Mouse (Mus musculus): ENCODE results near the gene Gm44805. TPM values are rescaled to one million over a fixed set of nuclear protein-coding genes. Genes with fewer than 3 reads are reported as not detected.

The Gm44805 gene
- polyA plus RNA-seq, 1 experiment from 2014 or later, result not detected

DNA sequence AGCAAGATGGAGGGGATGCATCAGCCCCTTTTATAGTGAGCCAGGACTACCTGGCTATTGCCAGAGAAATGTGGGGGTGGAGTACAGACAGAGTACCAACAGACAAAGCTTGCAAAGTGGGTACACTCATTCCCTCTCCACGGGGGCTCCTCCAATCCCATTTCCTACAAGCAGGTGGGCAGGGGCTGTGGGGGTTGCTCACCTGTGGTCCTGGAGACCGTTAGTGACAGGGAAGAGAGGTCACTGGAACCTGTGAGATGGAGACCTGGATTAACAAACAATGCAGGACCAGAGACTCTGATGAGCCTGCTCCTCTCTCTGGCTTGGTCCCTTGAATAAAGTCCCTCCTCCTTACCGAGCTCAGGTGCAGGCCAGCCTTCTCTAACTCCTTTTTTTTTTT, 53.5 kb downstream of the Gm44805 start:
- 68% methylated on average over 3 of the region's 3 CpGs for WGBS
- Histone ChIP-seq H3K36me3 (ENCODE audit: control insufficient read depth, insufficient read depth, low read length) (peaks cover 10% of the 10 kb centered on the region; the same call in 1 of the 2 replicates), H3K27ac (replicated peaks in 1 of 2; ENCODE audit: control insufficient read depth in 1 of 2, insufficient read depth in 1 of 2, low read depth in 2 of 2, low read length in 2 of 2) (no peak overlapping the region), H3K9me3 (ENCODE audit: control insufficient read depth, low read length) (no peaks in the 10 kb centered on the region), H3K9ac (ENCODE audit: low read length) (no peak overlapping the region), H3K4me3 (ENCODE audit: control insufficient read depth in 1 of 2, insufficient read depth in 1 of 2, low read depth in 1 of 2, low read length in 2 of 2) (peak overlapping the region; percentile 83 to 88; a peak in 2 of 4 replicates), H3K4me1 (ENCODE audit: control insufficient read depth in 2 of 2, insufficient read depth in 2 of 2, low read length in 2 of 2) (peaks cover 0 to 2% of the 10 kb centered on the region in 2 experiments; a peak in 1 of 4 replicates), H3K4me2 (ENCODE audit: low read length) (peak overlapping the region; percentile 96), H3K27me3 (ENCODE audit: control insufficient read depth, insufficient read depth, low read length) (no peaks in the 10 kb centered on the region)
- no peak for ATAC-seq (ENCODE audit: insufficient number of reproducible peaks, insufficient read depth, low FRiP score, low read depth)

DNA sequence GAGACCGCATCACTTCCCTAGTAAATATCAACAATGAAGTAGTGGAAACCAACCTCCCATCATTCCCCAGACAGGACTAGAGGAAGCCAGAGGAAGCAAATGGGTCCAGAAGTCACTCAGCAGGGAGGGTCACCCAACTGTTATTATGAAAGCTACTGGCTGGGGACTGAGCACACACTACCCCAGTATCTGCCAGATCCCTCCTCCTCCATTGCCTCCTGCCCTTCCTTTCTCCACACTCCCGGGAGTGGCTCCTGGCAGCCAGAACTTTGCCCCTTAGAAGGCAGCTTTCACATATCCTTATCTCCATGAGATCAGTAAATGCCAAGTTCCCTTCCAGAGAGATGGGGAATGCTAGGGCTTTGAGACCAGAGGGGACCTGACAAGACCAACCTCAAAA, 57.8 kb downstream of the Gm44805 start:
- no peaks in the 10 kb centered on the region for H3K36me3 ChIP-seq (ENCODE audit: control insufficient read depth, insufficient read depth, low read length)
- no peak overlapping the region for H3K27ac ChIP-seq (replicated peaks in 1 of 2; ENCODE audit: control insufficient read depth in 1 of 2, insufficient read depth in 1 of 2, low read depth in 2 of 2, low read length in 2 of 2)
- H3K9ac ChIP-seq (ENCODE audit: low read length), result no peak overlapping the region
- peaks cover 8% of the 10 kb centered on the region; the same call in 1 of the 2 replicates for H3K27me3 ChIP-seq (ENCODE audit: control insufficient read depth, insufficient read depth, low read length)
- no peak for ATAC-seq (ENCODE audit: insufficient number of reproducible peaks, insufficient read depth, low FRiP score, low read depth)
- H3K4me3 ChIP-seq (ENCODE audit: control insufficient read depth in 1 of 2, insufficient read depth in 1 of 2, low read depth in 1 of 2, low read length in 2 of 2), result no peak overlapping the region
- WGBS, result 58% methylated on average over 2 of the region's 2 CpGs
- peaks cover 4 to 6% of the 10 kb centered on the region in 2 experiments; a peak in 3 of 4 replicates for H3K4me1 ChIP-seq (ENCODE audit: control insufficient read depth in 2 of 2, insufficient read depth in 2 of 2, low read length in 2 of 2)
- H3K9me3 ChIP-seq (ENCODE audit: control insufficient read depth, low read length), result no peaks in the 10 kb centered on the region
- H3K4me2 ChIP-seq (ENCODE audit: low read length), result no peak overlapping the region

- Histone ChIP-seq H3K36me3 (ENCODE audit: control insufficient read depth, insufficient read depth, low read length) (no peaks in the 10 kb centered on the region), H3K27ac (replicated peaks in 1 of 2; ENCODE audit: control insufficient read depth in 1 of 2, insufficient read depth in 1 of 2, low read depth in 2 of 2, low read length in 2 of 2) (no peak overlapping the region), H3K4me1 (ENCODE audit: control insufficient read depth in 2 of 2, insufficient read depth in 2 of 2, low read length in 2 of 2) (peaks cover 4% of the 10 kb centered on the region in 2 experiments; a peak in 3 of 4 replicates), H3K9me3 (ENCODE audit: control insufficient read depth, low read length) (no peaks in the 10 kb centered on the region), H3K4me3 (ENCODE audit: control insufficient read depth in 1 of 2, insufficient read depth in 1 of 2, low read depth in 1 of 2, low read length in 2 of 2) (no peak overlapping the region), H3K9ac (ENCODE audit: low read length) (no peak overlapping the region), H3K27me3 (ENCODE audit: control insufficient read depth, insufficient read depth, low read length) (peaks cover 8% of the 10 kb centered on the region; the same call in 1 of the 2 replicates), H3K4me2 (ENCODE audit: low read length) (no peak overlapping the region)
- 45% methylated on average over 6 of the region's 6 CpGs for WGBS
- no peak for ATAC-seq (ENCODE audit: insufficient number of reproducible peaks, insufficient read depth, low FRiP score, low read depth)
These were observed 59.0 kb downstream of the Gm44805 start for GRCm38 (mm10) chr7:19622241-19622640.

Other genes with a start within 250 kb of the Gm44805 start
- gene Mark4, start 222.6 kb downstream of the Gm44805 start, polyA plus RNA-seq (2014; fragmentation: Nextera tagmentation; extraction: Ambion mirVana), result 9.3 and 10.5 TPM in 2 replicates
- gene Exoc3l2, start 218.1 kb downstream of the Gm44805 start, polyA plus RNA-seq (2014; fragmentation: Nextera tagmentation; extraction: Ambion mirVana), result 1.3 and 1.8 TPM in 2 replicates
- 1.4 and 1.7 TPM in 2 replicates for gene Bloc1s3, start 173.1 kb downstream of the Gm44805 start, polyA plus RNA-seq (2014; fragmentation: Nextera tagmentation; extraction: Ambion mirVana)
- 87.3 and 92.9 TPM in 2 replicates for gene Trappc6a, start 173.0 kb downstream of the Gm44805 start, polyA plus RNA-seq (2014; fragmentation: Nextera tagmentation; extraction: Ambion mirVana)
- not detected in 2 replicates for gene Nkpd1, start 163.6 kb downstream of the Gm44805 start, polyA plus RNA-seq (2014; fragmentation: Nextera tagmentation; extraction: Ambion mirVana)
- gene Ppp1r37, start 118.3 kb downstream of the Gm44805 start, polyA plus RNA-seq (2014; fragmentation: Nextera tagmentation; extraction: Ambion mirVana), result 2.9 and 5.3 TPM in 2 replicates
- gene Zfp296, start 104.1 kb downstream of the Gm44805 start, polyA plus RNA-seq (2014; fragmentation: Nextera tagmentation; extraction: Ambion mirVana), result 0.13 and 0.38 TPM in 2 replicates
- gene Gemin7, start 103.8 kb downstream of the Gm44805 start, polyA plus RNA-seq (2014; fragmentation: Nextera tagmentation; extraction: Ambion mirVana), result 140 and 144 TPM in 2 replicates
- 26.6 and 29.2 TPM in 2 replicates for gene Clasrp, start 76.9 kb downstream of the Gm44805 start, polyA plus RNA-seq (2014; fragmentation: Nextera tagmentation; extraction: Ambion mirVana)
- 4.8 and 6.1 TPM in 2 replicates for gene Relb, start 52.0 kb downstream of the Gm44805 start, polyA plus RNA-seq (2014; fragmentation: Nextera tagmentation; extraction: Ambion mirVana)
- 87.6 and 98.6 TPM in 2 replicates for gene Clptm1, start 16.4 kb downstream of the Gm44805 start, polyA plus RNA-seq (2014; fragmentation: Nextera tagmentation; extraction: Ambion mirVana)
- gene Apoc2, start 3.5 kb downstream of the Gm44805 start, polyA plus RNA-seq (2014; fragmentation: Nextera tagmentation; extraction: Ambion mirVana), result 0.57 and 2.2 TPM in 2 replicates
- 0.31 TPM in 1 of 2 replicates, not detected in the other for gene Apoc4, start 56 bp upstream of the Gm44805 start, polyA plus RNA-seq (2014; fragmentation: Nextera tagmentation; extraction: Ambion mirVana)
- gene Apoc1, start 11.2 kb upstream of the Gm44805 start, polyA plus RNA-seq (2014; fragmentation: Nextera tagmentation; extraction: Ambion mirVana), result 14.3 and 14.6 TPM in 2 replicates
- gene Apoe, start 17.8 kb upstream of the Gm44805 start, polyA plus RNA-seq (2014; fragmentation: Nextera tagmentation; extraction: Ambion mirVana), result 644 and 695 TPM in 2 replicates
- 130 and 135 TPM in 2 replicates for gene Tomm40, start 34.0 kb upstream of the Gm44805 start, polyA plus RNA-seq (2014; fragmentation: Nextera tagmentation; extraction: Ambion mirVana)
- gene Nectin2, start 69.1 kb upstream of the Gm44805 start, polyA plus RNA-seq (2014; fragmentation: Nextera tagmentation; extraction: Ambion mirVana), result 63.4 and 68.4 TPM in 2 replicates
- 293 and 321 TPM in 2 replicates for gene Bcam, start 89.6 kb upstream of the Gm44805 start, polyA plus RNA-seq (2014; fragmentation: Nextera tagmentation; extraction: Ambion mirVana)
- gene Cblc, start 115.4 kb upstream of the Gm44805 start, polyA plus RNA-seq (2014; fragmentation: Nextera tagmentation; extraction: Ambion mirVana), result 0.53 TPM in 1 of 2 replicates, not detected in the other
- 1.7 and 2.0 TPM in 2 replicates for gene Bcl3, start 141.3 kb upstream of the Gm44805 start, polyA plus RNA-seq (2014; fragmentation: Nextera tagmentation; extraction: Ambion mirVana)
- not detected in 2 replicates for gene Gm19345, start 170.6 kb upstream of the Gm44805 start, polyA plus RNA-seq (2014; fragmentation: Nextera tagmentation; extraction: Ambion mirVana)
- gene Ceacam16, start 179.9 kb upstream of the Gm44805 start, polyA plus RNA-seq (2014; fragmentation: Nextera tagmentation; extraction: Ambion mirVana), result not detected in 2 replicates
- not detected in 2 replicates for gene Ceacam19, start 206.5 kb upstream of the Gm44805 start, polyA plus RNA-seq (2014; fragmentation: Nextera tagmentation; extraction: Ambion mirVana)
- gene Pvr, start 239.7 kb upstream of the Gm44805 start, polyA plus RNA-seq (2014; fragmentation: Nextera tagmentation; extraction: Ambion mirVana), result 12.7 and 12.9 TPM in 2 replicates

Data from heart, embryonic 14.5 days (tissue).